In genomic region chr2:79865275-79865999, GRCm38 (mm10) we compare ENCODE assay signal across 7 mouse cellular contexts.
DNase-seq lines count a peak whose midpoint lies in the region; ATAC-seq and TF ChIP-seq lines count a peak whose summit lies in the region.

No protein-coding gene starts in this region.

- no peaks in the 10 kb centered on the region for H3K9me3 ChIP-seq in ES-Bruce4 (replicated peaks; ENCODE audit: control insufficient read depth, insufficient read depth, low read length, poor library complexity, severe bottlenecking)
- H3K9me3 ChIP-seq in heart, postnatal 0 days (replicated peaks; ENCODE audit: control insufficient read depth, low read length) = no peaks in the 10 kb centered on the region
- H3K9me3 ChIP-seq in lung, embryonic 16.5 days (ENCODE audit: control insufficient read depth, low read length) = no peaks in the 10 kb centered on the region

- TF ChIP-seq EP300 in ES-Bruce4 (IDR thresholded peaks at IDR 0.05; ENCODE audit: insufficient read depth, low read depth, low read length) = no peak
- TF ChIP-seq EP300 in heart, postnatal 0 days (IDR thresholded peaks at IDR 0.05; ENCODE audit: low read depth) = no peak

- H3K9ac ChIP-seq in ES-Bruce4 (ENCODE audit: low read depth, poor library complexity, severe bottlenecking) = no peak overlapping the region
- H3K9ac ChIP-seq in heart, postnatal 0 days (replicated peaks; ENCODE audit: low read depth, low read length) = no peak overlapping the region
- H3K9ac ChIP-seq in lung, embryonic 16.5 days (ENCODE audit: low read length) = no peak overlapping the region

- peak; percentile 67 for DNase-seq in A20 (ENCODE audit: low read depth, low spot score)
- peak; percentile 12 to 15 for DNase-seq in cerebellum, postnatal 25 days
- DNase-seq in heart, postnatal 0 days (ENCODE audit: low spot score) = peak; percentile 48
- DNase-seq in kidney, postnatal 36 days = peak; percentile 4 to 48
- peak; percentile 25 for DNase-seq in skeletal muscle tissue, adult 2 months (ENCODE audit: low read depth, low spot score)

- no peaks in the 10 kb centered on the region for H3K27me3 ChIP-seq in ES-Bruce4 (ENCODE audit: control insufficient read depth, insufficient read depth, low read length, poor library complexity, severe bottlenecking)
- no peaks in the 10 kb centered on the region for H3K27me3 ChIP-seq in heart, postnatal 0 days (ENCODE audit: control insufficient read depth, insufficient read depth, low read length)
- no peaks in the 10 kb centered on the region for H3K27me3 ChIP-seq in lung, embryonic 16.5 days (ENCODE audit: control insufficient read depth, insufficient read depth, low read depth, low read length)

- no peak overlapping the region for H3K4me3 ChIP-seq in ES-Bruce4 (ENCODE audit: low read depth, low read length)
- no peak overlapping the region for H3K4me3 ChIP-seq in heart, postnatal 0 days (ENCODE audit: low read depth, low read length)
- no peak overlapping the region for H3K4me3 ChIP-seq in lung, embryonic 16.5 days (ENCODE audit: low read length)

- H3K36me3 ChIP-seq in ES-Bruce4 (ENCODE audit: control insufficient read depth, insufficient read depth, low read length, poor library complexity, severe bottlenecking) = no peaks in the 10 kb centered on the region
- no peaks in the 10 kb centered on the region for H3K36me3 ChIP-seq in heart, postnatal 0 days (replicated peaks; ENCODE audit: control insufficient read depth, insufficient read depth, low read length)
- no peaks in the 10 kb centered on the region for H3K36me3 ChIP-seq in lung, embryonic 16.5 days (ENCODE audit: control insufficient read depth, insufficient read depth, low read length)

- H3K4me2 ChIP-seq in heart, postnatal 0 days (ENCODE audit: low read depth, low read length) = no peak overlapping the region
- H3K4me2 ChIP-seq in lung, embryonic 16.5 days (ENCODE audit: low read depth, low read length) = no peak overlapping the region

- no peaks in the 10 kb centered on the region for H3K4me1 ChIP-seq in ES-Bruce4 (ENCODE audit: control insufficient read depth, insufficient read depth, low read length)
- H3K4me1 ChIP-seq in heart, postnatal 0 days (ENCODE audit: control insufficient read depth, insufficient read depth) = no peaks in the 10 kb centered on the region
- H3K4me1 ChIP-seq in lung, embryonic 16.5 days (replicated peaks; ENCODE audit: control insufficient read depth, insufficient read depth, low read length) = no peaks in the 10 kb centered on the region

- no peak for TF ChIP-seq POLR2A in ES-Bruce4 (IDR thresholded peaks at IDR 0.05; ENCODE audit: insufficient read depth, low read length)

- H3K27ac ChIP-seq in ES-Bruce4 (ENCODE audit: insufficient read depth, low read length) = no peak overlapping the region
- no peak overlapping the region for H3K27ac ChIP-seq in heart, postnatal 0 days (ENCODE audit: low read depth)
- H3K27ac ChIP-seq in lung, embryonic 16.5 days (ENCODE audit: low read length) = no peak overlapping the region

- 38% methylated on average over 9 of the region's 9 CpGs for WGBS in heart, postnatal 0 days
- WGBS in lung, embryonic 16.5 days = 40% methylated on average over 9 of the region's 9 CpGs

- no peak for ATAC-seq in heart, postnatal 0 days (ENCODE audit: insufficient read depth, low read depth)
- peak; percentile 74 for ATAC-seq in lung, embryonic 16.5 days (ENCODE audit: low read depth)

- peak; percentile 27 for TF ChIP-seq CTCF in ES-Bruce4 (IDR thresholded peaks at IDR 0.05; ENCODE audit: low read depth, low read length)
- peak; percentile 86 for TF ChIP-seq CTCF in heart, postnatal 0 days (IDR thresholded peaks at IDR 0.05; ENCODE audit: low read depth)

Comparison
In these comparisons a context has a peak if more than half of its experiments do, and no peak if none do; other contexts are left out.
1. DNase-seq: peak in every context shown above with its lines; median percentile 67 in A20; 48 in heart, postnatal 0 days; 26 in kidney, postnatal 36 days; 25 in skeletal muscle tissue, adult 2 months; 14 in cerebellum, postnatal 25 days.